In genomic region chr15:12680750-12681149, GRCm38 (mm10) we compare ENCODE assay signal across 10 mouse cellular contexts. TPM values are rescaled to one million over a fixed set of nuclear protein-coding genes. Genes with fewer than 3 reads are reported as not detected.
A peak's percentile ranks its signal among the peaks of the same experiment; 100 is the strongest.
DNase-seq lines count a peak whose midpoint lies in the region; ATAC-seq and TF ChIP-seq lines count a peak whose summit lies in the region.
"Had no signal": no experiment of that assay in that cellular context is flagged by ENCODE, and none has a peak within 500 bp of the region (broad histone marks: within the 10 kb centered on the region; RNA-seq: fewer than 3 reads in every experiment).

No protein-coding gene starts in this region.

- peak overlapping the region; percentile 57; the same call in 1 of the 2 replicates for H3K27ac ChIP-seq in intestine, embryonic 14.5 days (ENCODE audit: low read depth)
- H3K27ac ChIP-seq in intestine, postnatal 0 days (ENCODE audit: low read depth, low read length), result no peak overlapping the region
- H3K27ac ChIP-seq in gastrocnemius, adult 2 months, result peak overlapping the region; percentile 61
- H3K27ac ChIP-seq: macrophage had no signal

- H3K9me3 ChIP-seq in intestine, embryonic 14.5 days (ENCODE audit: control insufficient read depth, low read length), result no peaks in the 10 kb centered on the region
- no peaks in the 10 kb centered on the region for H3K9me3 ChIP-seq in intestine, postnatal 0 days (ENCODE audit: control insufficient read depth)
- H3K9me3 ChIP-seq: G1E had no signal

- no peak for ATAC-seq in intestine, embryonic 14.5 days (replicated peaks; ENCODE audit: low FRiP score, low TSS enrichment, low read depth)
- no peak for ATAC-seq in intestine, postnatal 0 days

- peak overlapping the region; percentile 13; the same call in 1 of the 2 replicates for H3K4me2 ChIP-seq in intestine, embryonic 14.5 days (ENCODE audit: low read length)
- no peak overlapping the region for H3K4me2 ChIP-seq in intestine, postnatal 0 days (replicated peaks; ENCODE audit: low read depth)

- no peak for TF ChIP-seq CTCF in intestine, postnatal 0 days (IDR thresholded peaks at IDR 0.05; ENCODE audit: low read depth)
- TF ChIP-seq CTCF in gastrocnemius, adult 2 months (IDR thresholded peaks at IDR 0.05), result no peak

- 28% methylated on average over 7 of the region's 7 CpGs for WGBS in intestine, embryonic 14.5 days
- 49% methylated on average over 7 of the region's 7 CpGs for WGBS in intestine, postnatal 0 days

- H3K27me3 ChIP-seq in intestine, embryonic 14.5 days (replicated peaks; ENCODE audit: control insufficient read depth, insufficient read depth, low read length), result no peaks in the 10 kb centered on the region
- H3K27me3 ChIP-seq in intestine, postnatal 0 days (replicated peaks; ENCODE audit: control insufficient read depth, insufficient read depth, low read length), result no peaks in the 10 kb centered on the region

- intact Hi-C loops in gastrocnemius, adult 2 months (cut with DNase I), result no loop called here

- H3K4me3 ChIP-seq in intestine, embryonic 14.5 days (ENCODE audit: low read depth, low read length), result no peak overlapping the region
- no peak overlapping the region for H3K4me3 ChIP-seq in intestine, postnatal 0 days (ENCODE audit: low read depth, low read length)
- peak overlapping the region; percentile 14; the same call in 1 of the 2 replicates for H3K4me3 ChIP-seq in gastrocnemius, adult 2 months

- no peaks in the 10 kb centered on the region for H3K36me3 ChIP-seq in intestine, embryonic 14.5 days (ENCODE audit: control insufficient read depth, insufficient read depth, low read length)
- no peaks in the 10 kb centered on the region for H3K36me3 ChIP-seq in intestine, postnatal 0 days (ENCODE audit: control insufficient read depth, insufficient read depth)
- H3K36me3 ChIP-seq: G1E had no signal

- H3K9ac ChIP-seq in intestine, embryonic 14.5 days (ENCODE audit: low read length), result no peak overlapping the region
- H3K9ac ChIP-seq in intestine, postnatal 0 days (ENCODE audit: low read depth, low read length), result no peak overlapping the region

- peak; percentile 55 for DNase-seq in intestine, embryonic 14.5 days (ENCODE audit: low spot score)
- DNase-seq in gastrocnemius, adult 2 months, result peak; percentile 59
- DNase-seq in layer of hippocampus, adult 9-11 months, result peak; percentile 52
- peak; percentile 43 for DNase-seq in right cerebral cortex, postnatal 25 days
- no peak for DNase-seq in thymus, postnatal 4 days
- no peak for DNase-seq in cerebellum, adult 11 months
- no peak for DNase-seq in adrenal gland, postnatal 36 days

- H3K4me1 ChIP-seq in intestine, embryonic 14.5 days (replicated peaks; ENCODE audit: control insufficient read depth, insufficient read depth, low read length), result peaks cover 8% of the 10 kb centered on the region
- no peaks in the 10 kb centered on the region for H3K4me1 ChIP-seq in intestine, postnatal 0 days (replicated peaks; ENCODE audit: control insufficient read depth, insufficient read depth, low read length)

RNA-seq across cellular contexts. Expression of gene Pdzd2, which starts 59.0 kb away (rescaled TPM):
- polyA plus RNA-seq in intestine, embryonic 14.5 days (2014; fragmentation: Nextera tagmentation; extraction: Ambion mirVana), result 16.2 and 17.9 TPM in 2 replicates
- 10.1 and 12.5 TPM in 2 replicates for polyA plus RNA-seq in intestine, postnatal 0 days (2015; fragmentation: Nextera tagmentation; extraction: Ambion mirVana)
- total RNA-seq in gastrocnemius, adult 2 months (2021), result 10 to 100 TPM; 17.0 to 23.8 TPM
- 10 to 100 TPM; 11.1 to 15.9 TPM for total RNA-seq in adrenal gland, postnatal 36 days (2021)
- polyA plus RNA-seq: macrophage had no signal

Comparison
In these comparisons a context has a peak if more than half of its experiments do, and no peak if none do; other contexts are left out.
1. DNase-seq: peak in intestine, embryonic 14.5 days (single experiment), gastrocnemius, adult 2 months (single experiment), layer of hippocampus, adult 9-11 months (single experiment) and right cerebral cortex, postnatal 25 days (single experiment); none in thymus, postnatal 4 days (single experiment), cerebellum, adult 11 months (single experiment) and adrenal gland, postnatal 36 days (0 of 2).